Mouse (Mus musculus) CD4-positive helper T cell, adult 2 months (primary cell): ENCODE measurements around the gene Zfr2.
A peak's percentile ranks its signal among the peaks of the same experiment; 100 is the strongest.

Source experiments
- DNase-seq: peaks from one replicate; pipeline ENCODE4 v3.0.0-alpha.2; 2012; ENCODE audit warnings: low read depth, missing footprints, low spot score

Zfr2 gene

GRCm38 (mm10) chr10:81247804-81248203 is 14.8 kb downstream of the Zfr2 start:
- peak; percentile 88 for DNase-seq

- peak; percentile 61 for DNase-seq
Measured at GRCm38 (mm10) chr10:81249442-81249841, 16.5 kb downstream of the Zfr2 start.

- peak; percentile 81 for DNase-seq
Measured at GRCm38 (mm10) chr10:81252424-81253419, 19.8 kb downstream of the Zfr2 start, which contains the start of gene Matk. TSS of gene Matk (plus strand) at chr10:81252935.

- peak; percentile 47 for DNase-seq
Measured at GRCm38 (mm10) chr10:81254886-81255285, 21.9 kb downstream of the Zfr2 start.

- peak; percentile 54 for DNase-seq
Measured at GRCm38 (mm10) chr10:81257158-81258039, 24.4 kb downstream of the Zfr2 start.

- DNase-seq: no peak
Measured at GRCm38 (mm10) chr10:81259225-81259884, 26.4 kb downstream of the Zfr2 start.

- no peak for DNase-seq
Measured at GRCm38 (mm10) chr10:81261025-81261424, 28.1 kb downstream of the Zfr2 start.

GRCm38 (mm10) chr10:81265540-81265939 is 32.6 kb downstream of the Zfr2 start:
- peak; percentile 7 for DNase-seq

GRCm38 (mm10) chr10:81266211-81267105 is 33.5 kb downstream of the Zfr2 start, which contains the start of the genes Mrpl54 and Apba3:
TSS of gene Mrpl54 (minus strand) at chr10:81266934.
TSS of gene Apba3 (plus strand) at chr10:81266960.
- DNase-seq: peak; percentile 97

GRCm38 (mm10) chr10:81268056-81268455 is 35.1 kb downstream of the Zfr2 start:
- peak; percentile 84 for DNase-seq

GRCm38 (mm10) chr10:81268643-81269412 is 35.9 kb downstream of the Zfr2 start:
- DNase-seq: no peak

GRCm38 (mm10) chr10:81272356-81272755 is 39.4 kb downstream of the Zfr2 start:
- DNase-seq: no peak

GRCm38 (mm10) chr10:81273842-81274241 is 40.9 kb downstream of the Zfr2 start:
- no peak for DNase-seq

- no peak for DNase-seq
Measured at GRCm38 (mm10) chr10:81277676-81278075, 44.7 kb downstream of the Zfr2 start.

- no peak for DNase-seq
Measured at GRCm38 (mm10) chr10:81279496-81279895, 46.5 kb downstream of the Zfr2 start.

GRCm38 (mm10) chr10:81284189-81284588 is 51.2 kb downstream of the Zfr2 start:
- DNase-seq: no peak

- DNase-seq: no peak
Measured at GRCm38 (mm10) chr10:81284719-81285118, 51.8 kb downstream of the Zfr2 start.

- DNase-seq: peak; percentile 92
Measured at GRCm38 (mm10) chr10:81285694-81286450, 52.9 kb downstream of the Zfr2 start.

GRCm38 (mm10) chr10:81286586-81286985 is 53.6 kb downstream of the Zfr2 start:
- DNase-seq: peak; percentile 45
